Mouse (Mus musculus) bone marrow macrophage, adult 2 months (primary cell): Measurements from ENCODE around the gene Nanos3. TPM values are rescaled to one million over a fixed set of nuclear protein-coding genes. Genes with fewer than 3 reads are reported as not detected.

ENCODE experiments used
- H3K27ac ChIP-seq: 2 replicates; pipeline ENCODE4 v1.5.1; 2012; ENCODE audit warnings: low read depth, low read length; ENCODE audit not compliant: insufficient read depth
- H3K4me1 ChIP-seq: 2 replicates; pipeline ENCODE4 v1.6.1; 2012; ENCODE audit warnings: low read length; ENCODE audit not compliant: control insufficient read depth, insufficient read depth
- H3K4me3 ChIP-seq: 2 replicates; pipeline ENCODE4 v1.5.1; 2012; ENCODE audit warnings: mild to moderate bottlenecking, low read length, moderate library complexity; ENCODE audit not compliant: insufficient read depth
- CTCF ChIP-seq: IDR thresholded peaks from 2 replicates; pipeline ENCODE4 v1.5.1; 2012; ENCODE audit warnings: low read depth, mild to moderate bottlenecking, low read length, moderate library complexity
- POLR2A ChIP-seq: IDR thresholded peaks from 2 replicates; pipeline ENCODE4 v1.6.1; 2012; ENCODE audit warnings: mild to moderate bottlenecking, low read depth, low read length, borderline replicate concordance
- polyA plus RNA-seq: library from polyadenylated mRNA; stranded (reverse); fragments of >200 nt; gene quantifications from 2 replicates; pipeline ENCODE4 v1.2.4, GENCODE M21; 2012; ENCODE audit not compliant: missing spikeins, insufficient read depth, insufficient read length

Nanos3 gene
- polyA plus RNA-seq, 1 experiment, result not detected

DNA sequence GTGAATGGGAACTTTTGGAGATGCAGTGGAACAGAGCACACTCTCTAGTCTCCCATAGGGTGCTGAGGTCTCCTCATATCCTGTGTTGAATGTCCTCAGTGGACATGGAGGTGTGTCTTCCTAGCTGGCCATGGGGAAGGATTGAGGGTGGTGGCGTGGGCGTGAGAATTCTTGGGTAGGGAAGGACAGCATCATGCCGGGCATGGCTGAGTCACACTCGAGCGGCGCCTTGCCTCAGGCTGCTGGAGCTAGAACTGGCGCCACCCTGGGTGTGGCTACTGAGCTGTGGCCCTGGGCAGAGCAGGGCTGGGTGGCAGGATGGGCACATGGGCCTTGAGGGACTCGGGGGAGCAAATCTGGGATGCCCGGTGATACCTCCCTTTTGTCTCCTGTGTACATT is 17.4 kb upstream of the Nanos3 start:
- peak overlapping the region; percentile 98 for H3K27ac ChIP-seq
- H3K4me1 ChIP-seq, result peaks cover 46% of the 10 kb centered on the region
- TF ChIP-seq POLR2A (no peak), CTCF (no peak)
- H3K4me3 ChIP-seq, result peak overlapping the region; percentile 94

DNA sequence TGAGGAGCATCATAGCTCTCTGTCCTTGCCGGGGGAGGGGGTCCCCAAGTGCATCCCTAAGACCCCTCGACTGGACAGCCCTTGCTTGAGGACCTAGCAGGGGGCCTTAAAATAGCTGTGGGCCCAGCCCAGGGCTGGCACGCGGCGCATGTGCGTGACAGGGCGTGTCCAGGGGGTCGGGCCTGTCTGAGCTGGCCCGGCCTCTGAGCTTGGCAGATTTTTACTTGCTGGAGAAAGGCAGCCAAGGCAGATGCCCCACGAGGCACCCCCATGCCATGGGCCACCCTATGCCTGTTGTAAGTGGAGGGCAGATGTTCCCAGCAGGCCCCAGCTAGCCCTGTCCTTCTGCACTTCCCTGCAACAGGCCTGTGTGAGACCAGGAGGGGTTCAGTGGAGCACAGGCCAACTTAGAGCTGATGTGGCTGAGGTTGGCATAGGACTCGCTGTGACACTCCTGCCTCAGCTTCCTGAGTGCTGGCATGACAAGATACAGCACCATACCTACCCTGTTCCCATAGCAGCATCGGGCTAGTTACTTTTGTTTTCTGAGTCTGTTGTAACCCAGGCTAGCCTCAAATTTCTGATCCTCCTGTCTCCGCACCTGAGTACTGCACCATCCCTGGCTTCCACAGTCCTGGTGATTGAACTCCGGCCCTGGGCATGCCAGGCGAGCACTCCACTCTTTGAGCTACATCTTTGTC is 16.7 kb upstream of the Nanos3 start:
- H3K27ac ChIP-seq, result peak overlapping the region; percentile 98
- H3K4me1 ChIP-seq, result peaks cover 38% of the 10 kb centered on the region
- TF ChIP-seq CTCF (no peak), POLR2A (0 out of 2 replicates have a peak, but pooled peaks have one; percentile 6)
- peak overlapping the region; percentile 94 for H3K4me3 ChIP-seq

DNA sequence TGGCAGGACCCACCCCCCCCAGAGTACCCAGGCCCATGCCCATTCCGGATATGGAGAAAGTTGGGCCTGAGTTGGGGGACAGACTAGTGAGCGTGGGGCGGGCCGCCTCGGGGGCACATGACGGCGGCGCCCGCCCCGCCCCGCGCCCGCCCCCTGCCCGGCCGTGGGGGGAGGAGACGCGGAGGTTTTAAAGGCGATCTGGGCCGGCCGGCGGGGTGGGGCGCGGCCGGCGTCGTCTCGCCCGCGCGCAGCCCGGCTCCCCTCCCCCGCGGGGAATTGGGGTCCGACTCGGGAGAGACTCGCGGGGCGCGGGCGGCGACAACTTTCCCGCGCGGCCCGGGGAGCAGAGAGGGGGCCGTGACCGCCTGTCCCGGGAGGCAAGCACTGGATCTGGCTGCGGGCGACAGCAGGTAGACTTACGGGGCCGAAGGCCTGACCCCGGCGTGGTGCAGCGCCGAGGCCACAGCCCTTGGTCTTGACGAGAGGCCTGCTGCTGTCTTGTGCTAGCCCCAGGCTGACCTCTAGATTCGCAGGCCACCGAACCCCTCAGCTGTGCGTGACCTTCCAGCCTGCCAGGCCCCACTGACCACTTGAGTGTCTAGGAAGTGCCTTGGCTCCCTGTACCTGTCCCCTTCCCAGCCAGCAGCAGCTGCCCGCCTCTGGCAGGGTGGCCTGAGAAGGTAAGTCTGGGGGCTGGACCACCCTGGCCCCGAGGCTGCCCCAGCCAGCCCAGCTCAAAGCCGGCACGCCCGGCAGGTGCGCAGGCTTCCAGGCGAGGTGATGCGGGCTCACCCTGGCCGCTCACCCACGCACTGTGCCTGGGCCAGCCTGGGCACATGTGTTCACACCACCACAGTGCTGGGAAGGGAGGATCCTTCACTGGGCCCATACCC is 15.9 kb upstream of the Nanos3 start:
- H3K27ac ChIP-seq, result peak overlapping the region; percentile 98
- H3K4me1 ChIP-seq, result peaks cover 35% of the 10 kb centered on the region
- H3K4me3 ChIP-seq, result peak overlapping the region; percentile 94
- TF ChIP-seq POLR2A (peak; percentile 40; the same call in 1 of the 2 replicates), CTCF (no peak)

DNA sequence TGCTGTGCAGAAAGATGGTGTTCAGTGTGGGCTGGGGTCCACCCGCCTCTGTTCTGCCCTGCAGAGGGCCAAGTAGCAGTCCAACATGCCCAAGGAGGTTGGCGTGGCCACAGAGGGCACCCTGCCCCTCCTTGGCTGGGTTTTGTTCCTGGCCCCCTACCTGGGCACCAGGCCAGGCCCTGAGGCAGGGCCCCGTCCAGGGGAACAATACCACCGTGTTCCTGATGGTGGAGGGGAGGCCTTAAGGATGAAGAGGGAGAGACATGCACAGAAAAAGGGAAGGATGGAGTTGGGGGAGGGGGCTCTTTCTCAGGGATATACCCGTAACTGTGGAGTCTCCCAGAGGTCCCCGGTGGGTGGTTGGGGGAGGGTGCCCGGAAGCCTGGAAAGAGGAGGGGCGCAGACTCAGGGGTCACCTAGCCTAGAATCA is 15.1 kb upstream of the Nanos3 start:
- H3K4me3 ChIP-seq, result peak overlapping the region; percentile 38
- H3K4me1 ChIP-seq, result peaks cover 27% of the 10 kb centered on the region

DNA sequence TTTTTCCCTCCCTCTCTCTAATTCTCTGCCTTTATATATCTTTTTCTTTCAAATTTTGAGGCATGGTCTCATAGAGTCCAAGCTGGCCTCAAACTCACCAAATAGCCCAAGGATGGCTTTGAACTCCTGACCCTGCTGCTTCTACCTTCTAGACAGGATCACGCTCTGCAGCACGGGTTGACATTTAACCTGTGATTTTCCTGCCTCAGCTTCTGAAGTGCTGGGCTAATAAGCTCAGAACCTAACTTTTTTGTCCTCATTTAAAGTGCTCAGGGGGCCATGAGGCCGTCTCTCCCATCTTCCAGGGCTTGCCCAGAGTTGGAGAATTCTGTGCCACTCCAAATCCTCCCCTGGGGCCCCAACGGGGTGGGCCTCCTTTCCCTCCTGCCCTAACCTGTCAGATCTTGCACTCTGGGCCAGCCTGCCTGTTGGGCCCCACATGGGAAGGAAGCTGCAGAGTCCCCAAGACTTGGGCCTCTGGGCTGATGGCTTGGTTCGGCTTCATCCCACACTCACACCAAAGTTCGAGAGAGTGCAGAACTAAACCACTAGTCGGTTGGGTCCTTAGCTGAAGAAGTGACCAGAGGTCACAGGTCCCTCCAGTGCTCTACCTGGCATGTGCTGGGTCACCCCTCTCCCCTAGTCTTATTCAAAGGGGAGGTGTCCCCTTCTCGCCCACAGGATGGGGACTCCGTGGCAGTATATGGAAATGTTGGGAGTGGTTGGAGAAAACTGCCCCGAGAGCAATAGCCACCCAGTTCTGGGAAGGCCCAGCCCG is 14.5 kb upstream of the Nanos3 start:
- TF ChIP-seq CTCF, result no peak
- TF ChIP-seq POLR2A, result no peak
- Histone ChIP-seq H3K27ac (no peak overlapping the region), H3K4me1 (peaks cover 22% of the 10 kb centered on the region), H3K4me3 (no peak overlapping the region)

More for the DNA sequence above, 15.1 kb upstream of the Nanos3 start:
- peak overlapping the region; percentile 56 for H3K27ac ChIP-seq
- TF ChIP-seq POLR2A (no peak), CTCF (no peak)

DNA sequence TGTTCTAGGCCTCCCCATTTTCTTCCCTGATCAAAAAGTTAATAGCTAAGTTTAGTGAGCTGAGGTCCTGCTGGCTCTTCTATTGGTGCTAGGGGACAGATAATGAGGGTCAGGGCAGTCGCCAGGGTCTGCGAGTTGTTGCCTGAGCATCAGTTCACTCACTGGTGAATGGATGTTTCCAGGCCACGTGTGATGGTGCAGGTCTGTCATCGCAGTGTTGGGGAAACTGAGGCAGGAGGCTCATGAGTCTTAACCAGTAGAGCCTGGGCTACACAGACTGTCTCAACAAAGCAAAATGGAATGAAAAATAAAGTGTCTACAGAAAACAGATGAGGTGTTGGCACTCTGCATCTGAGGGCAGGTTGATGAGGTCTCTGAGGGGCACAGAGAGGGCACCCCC is 13.9 kb upstream of the Nanos3 start:
- TF ChIP-seq CTCF (no peak), POLR2A (no peak)
- Histone ChIP-seq H3K4me1 (peaks cover 22% of the 10 kb centered on the region), H3K27ac (peak overlapping the region; percentile 5; the same call in 1 of the 2 replicates), H3K4me3 (peak overlapping the region; percentile 14; the same call in 1 of the 2 replicates)

DNA sequence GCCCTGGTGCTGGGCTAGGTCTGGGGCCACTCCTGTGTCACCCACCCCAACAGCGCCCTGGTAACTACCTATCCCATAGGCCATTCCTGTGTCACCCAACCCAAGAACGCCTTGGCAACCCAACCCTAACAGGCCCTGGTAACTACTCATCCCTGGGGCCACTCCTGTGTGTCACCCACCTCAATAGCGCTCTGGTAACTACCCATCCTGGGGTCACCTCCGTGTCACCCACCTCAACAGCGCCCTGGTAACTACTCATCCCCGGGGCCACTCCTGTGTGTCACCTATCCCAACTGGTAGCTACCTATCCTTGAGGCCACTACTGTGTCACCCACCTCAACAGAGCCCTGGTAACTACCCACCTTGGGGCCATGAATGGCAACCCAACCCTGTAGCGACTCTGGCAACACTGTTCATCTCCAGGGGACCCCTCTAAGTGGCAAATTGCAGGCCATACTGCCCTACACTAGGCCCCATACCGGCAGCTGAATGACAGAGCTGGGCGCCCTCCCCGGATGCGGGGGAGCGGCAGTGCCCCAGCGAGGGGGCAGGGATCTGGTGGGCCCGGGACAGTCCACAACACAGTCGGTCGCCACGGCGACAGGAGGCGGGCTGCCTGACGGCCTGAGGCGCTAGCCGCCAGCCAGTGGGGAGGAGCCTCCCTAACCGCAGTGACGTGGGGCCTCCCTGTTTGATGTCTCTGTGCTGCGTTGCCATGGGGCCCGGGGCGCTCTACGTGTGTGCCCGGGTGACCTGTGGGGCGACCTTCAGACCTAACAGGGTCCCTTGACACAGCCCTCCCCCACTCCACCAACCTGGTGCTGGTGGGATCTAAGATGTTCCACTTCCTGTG is 13.1 kb upstream of the Nanos3 start:
- Histone ChIP-seq H3K4me3 (peak overlapping the region; percentile 49), H3K27ac (peak overlapping the region; percentile 17), H3K4me1 (peaks cover 23% of the 10 kb centered on the region)
- TF ChIP-seq POLR2A (no peak), CTCF (no peak)

DNA sequence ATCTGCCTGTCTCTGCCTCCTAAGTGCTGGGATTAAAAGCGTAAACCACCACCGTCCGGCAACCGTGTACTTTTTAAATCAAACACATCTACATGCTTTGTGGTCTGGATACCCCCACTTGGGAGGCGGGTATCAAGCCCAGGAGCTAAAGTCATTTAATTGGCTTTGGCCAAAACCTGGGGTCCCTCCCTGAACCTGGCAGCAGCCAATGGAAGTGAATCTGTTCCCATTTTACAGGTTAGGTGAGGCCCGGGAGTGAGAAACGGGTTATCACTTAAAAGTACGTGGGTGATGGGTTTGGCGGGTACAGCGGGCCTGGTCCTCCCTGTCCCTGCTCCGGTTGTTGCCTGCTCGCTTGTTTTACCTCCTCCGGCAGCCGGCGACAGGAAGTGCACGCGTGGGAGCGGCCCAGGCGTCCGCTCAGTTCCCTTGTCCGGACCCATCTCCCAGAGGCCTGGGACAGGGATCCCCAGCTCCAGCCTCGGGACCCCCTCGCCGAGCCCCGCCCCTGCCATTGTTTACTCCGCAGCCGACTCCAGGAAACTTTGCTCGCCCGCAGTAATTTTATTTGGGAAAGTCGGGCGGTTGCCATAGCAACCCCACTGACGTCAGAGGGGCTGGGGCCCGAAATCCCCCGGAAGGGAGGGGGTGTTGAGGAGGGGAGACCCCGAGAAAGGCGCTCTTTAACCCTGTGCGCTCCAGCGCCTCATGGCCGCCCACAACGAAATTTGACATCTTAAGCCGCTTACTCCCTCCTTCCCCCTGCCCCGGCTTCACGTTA is 12.3 kb upstream of the Nanos3 start:
- peaks cover 27% of the 10 kb centered on the region for H3K4me1 ChIP-seq
- TF ChIP-seq POLR2A (no peak), CTCF (no peak)

More for the DNA sequence above, 12.3 kb upstream of the Nanos3 start:
- peak overlapping the region; percentile 49 for H3K4me3 ChIP-seq
- H3K27ac ChIP-seq, result peak overlapping the region; percentile 17; the same call in 1 of the 2 replicates
